Mouse (Mus musculus): ENCODE results near the gene Fnbp1l. TPM values are rescaled to one million over a fixed set of nuclear protein-coding genes. Genes with fewer than 3 reads are reported as not detected.

The Fnbp1l gene
- total RNA-seq, 1 experiment from 2014 or later = 2.1 TPM

- no peak for ATAC-seq (replicated peaks; ENCODE audit: insufficient number of reproducible peaks, low FRiP score, low TSS enrichment, poor library complexity, severe bottlenecking)
Observed at GRCm38 (mm10) chr3:122509534-122510239, 109.8 kb downstream of the Fnbp1l start.

GRCm38 (mm10) chr3:122509084-122509483 lies 110.4 kb downstream of the Fnbp1l start:
- peak; percentile 55; the same call in 1 of the 2 replicates for ATAC-seq (replicated peaks; ENCODE audit: insufficient number of reproducible peaks, low FRiP score, low TSS enrichment, poor library complexity, severe bottlenecking)

- no peak for ATAC-seq (replicated peaks; ENCODE audit: insufficient number of reproducible peaks, low FRiP score, low TSS enrichment, poor library complexity, severe bottlenecking)
Observed at GRCm38 (mm10) chr3:122507826-122508225, 111.7 kb downstream of the Fnbp1l start.

GRCm38 (mm10) chr3:122506343-122506916 lies 113.1 kb downstream of the Fnbp1l start:
- no peak for ATAC-seq (replicated peaks; ENCODE audit: insufficient number of reproducible peaks, low FRiP score, low TSS enrichment, poor library complexity, severe bottlenecking)

- no peak for ATAC-seq (replicated peaks; ENCODE audit: insufficient number of reproducible peaks, low FRiP score, low TSS enrichment, poor library complexity, severe bottlenecking)
Observed at GRCm38 (mm10) chr3:122500929-122501328, 118.6 kb downstream of the Fnbp1l start.

- no peak for ATAC-seq (replicated peaks; ENCODE audit: insufficient number of reproducible peaks, low FRiP score, low TSS enrichment, poor library complexity, severe bottlenecking)
Observed at GRCm38 (mm10) chr3:122499647-122500046, 119.9 kb downstream of the Fnbp1l start.

GRCm38 (mm10) chr3:122498528-122498927 lies 121.0 kb downstream of the Fnbp1l start:
- no peak for ATAC-seq (replicated peaks; ENCODE audit: insufficient number of reproducible peaks, low FRiP score, low TSS enrichment, poor library complexity, severe bottlenecking)

GRCm38 (mm10) chr3:122497871-122498270 lies 121.6 kb downstream of the Fnbp1l start:
- no peak for ATAC-seq (replicated peaks; ENCODE audit: insufficient number of reproducible peaks, low FRiP score, low TSS enrichment, poor library complexity, severe bottlenecking)

- ATAC-seq (replicated peaks; ENCODE audit: insufficient number of reproducible peaks, low FRiP score, low TSS enrichment, poor library complexity, severe bottlenecking) = no peak
Observed at GRCm38 (mm10) chr3:122494764-122495163, 124.8 kb downstream of the Fnbp1l start.

GRCm38 (mm10) chr3:122492872-122493615 lies 126.5 kb downstream of the Fnbp1l start:
- no peak for ATAC-seq (replicated peaks; ENCODE audit: insufficient number of reproducible peaks, low FRiP score, low TSS enrichment, poor library complexity, severe bottlenecking)

- ATAC-seq (replicated peaks; ENCODE audit: insufficient number of reproducible peaks, low FRiP score, low TSS enrichment, poor library complexity, severe bottlenecking) = no peak
Observed at GRCm38 (mm10) chr3:122492006-122492405, 127.5 kb downstream of the Fnbp1l start.

- ATAC-seq (replicated peaks; ENCODE audit: insufficient number of reproducible peaks, low FRiP score, low TSS enrichment, poor library complexity, severe bottlenecking) = no peak
Observed at GRCm38 (mm10) chr3:122490574-122490973, 128.9 kb downstream of the Fnbp1l start.

Other genes starting within 250 kb of the Fnbp1l start
- gene Pde5a, start 109.2 kb upstream of the Fnbp1l start, total RNA-seq (2017) = 7.0 to 27.5 TPM (median 13.1 TPM) in 3 replicates